Mouse (Mus musculus): ENCODE measurements around the gene Ggct. TPM values are rescaled to one million over a fixed set of nuclear protein-coding genes. Genes with fewer than 3 reads are reported as not detected.

Gene Ggct
- total and polyA plus RNA-seq, 2 experiments: 6.2 to 8.7 TPM

- H3K27me3 ChIP-seq (ENCODE audit: control insufficient read depth, insufficient read depth, low read length): no peaks in the 10 kb centered on the region
- no peak overlapping the region for H3K9ac ChIP-seq (ENCODE audit: low read depth, low read length)
- peak; percentile 62 for DNase-seq (ENCODE audit: extremely low read depth, low read depth, low spot score)
These were observed 18.2 kb downstream of the Ggct start for GRCm38 (mm10) chr6:54974501-54974900.

GRCm38 (mm10) chr6:54972929-54973211 is 19.9 kb downstream of the Ggct start:
- no peak for DNase-seq (ENCODE audit: extremely low read depth, low read depth, low spot score)
- H3K79me2 ChIP-seq (ENCODE audit: control insufficient read depth, insufficient read depth, low read length): peaks cover 10% of the 10 kb centered on the region
- no peaks in the 10 kb centered on the region for H3K36me3 ChIP-seq (ENCODE audit: control insufficient read depth, insufficient read depth, low read length)
- H3K27me3 ChIP-seq (ENCODE audit: control insufficient read depth, insufficient read depth, low read length): no peaks in the 10 kb centered on the region
- H3K4me3 ChIP-seq (ENCODE audit: insufficient read depth, low read depth, low read length): peak overlapping the region; percentile 81
- under 1% methylated on average over 5 of the region's 5 CpGs for WGBS
- H3K4me1 ChIP-seq (ENCODE audit: control insufficient read depth, insufficient read depth, low read length): peaks cover 12% of the 10 kb centered on the region
- peak overlapping the region; percentile 91 for H3K27ac ChIP-seq (replicated peaks; ENCODE audit: insufficient read depth, low read depth, low read length)
- peak overlapping the region; percentile 17 for H3K9ac ChIP-seq (ENCODE audit: low read depth, low read length)
- TF ChIP-seq CTCF (IDR thresholded peaks at IDR 0.05; ENCODE audit: low read depth, low read length): no peak; the same call in 1 of the 2 replicates
- no peak for TF ChIP-seq POLR2A (IDR thresholded peaks at IDR 0.05; ENCODE audit: extremely low read depth, insufficient read depth, low read length)

More at GRCm38 (mm10) chr6:54974501-54974900, 18.2 kb downstream of the Ggct start:
- peaks cover 9% of the 10 kb centered on the region; the same call in 1 of the 2 replicates for H3K4me1 ChIP-seq (ENCODE audit: control insufficient read depth, insufficient read depth, low read length)
- H3K27ac ChIP-seq (replicated peaks; ENCODE audit: insufficient read depth, low read depth, low read length): no peak overlapping the region
- H3K36me3 ChIP-seq (ENCODE audit: control insufficient read depth, insufficient read depth, low read length): no peaks in the 10 kb centered on the region
- H3K79me2 ChIP-seq (ENCODE audit: control insufficient read depth, insufficient read depth, low read length): peaks cover 3% of the 10 kb centered on the region; the same call in 1 of the 2 replicates
- no peak overlapping the region for H3K4me3 ChIP-seq (ENCODE audit: insufficient read depth, low read depth, low read length)
- TF ChIP-seq CTCF (IDR thresholded peaks at IDR 0.05; ENCODE audit: low read depth, low read length) (peak; percentile 77), POLR2A (IDR thresholded peaks at IDR 0.05; ENCODE audit: extremely low read depth, insufficient read depth, low read length) (no peak)
- 58% methylated on average over 5 of the region's 5 CpGs for WGBS

GRCm38 (mm10) chr6:54972111-54972928 is 20.4 kb downstream of the Ggct start, which contains the start of gene Nod1:
TSS of gene Nod1 (minus strand) at chr6:54972612.
- H3K27me3 ChIP-seq (ENCODE audit: control insufficient read depth, insufficient read depth, low read length): no peaks in the 10 kb centered on the region
- peaks cover 14% of the 10 kb centered on the region for H3K4me1 ChIP-seq (ENCODE audit: control insufficient read depth, insufficient read depth, low read length)
- H3K4me3 ChIP-seq (ENCODE audit: insufficient read depth, low read depth, low read length): peak within 1 kb of the TSS; percentile 81
- peak; percentile 77 for DNase-seq (ENCODE audit: extremely low read depth, low read depth, low spot score)
- H3K36me3 ChIP-seq (ENCODE audit: control insufficient read depth, insufficient read depth, low read length): no peaks in the 10 kb centered on the region
- 0 out of 2 replicates have a peak, but pooled peaks have one; percentile 2 for TF ChIP-seq CTCF (IDR thresholded peaks at IDR 0.05; ENCODE audit: low read depth, low read length)
- peak; percentile 81; the same call in 1 of the 2 replicates for TF ChIP-seq POLR2A (IDR thresholded peaks at IDR 0.05; ENCODE audit: extremely low read depth, insufficient read depth, low read length)
- H3K27ac ChIP-seq (replicated peaks; ENCODE audit: insufficient read depth, low read depth, low read length): peak within 1 kb of the TSS; percentile 91
- peak within 1 kb of the TSS; percentile 97 for H3K9ac ChIP-seq (ENCODE audit: low read depth, low read length)
- H3K79me2 ChIP-seq (ENCODE audit: control insufficient read depth, insufficient read depth, low read length): peaks cover 13% of the 10 kb centered on the region
- 1% methylated on average over 53 of the region's 53 CpGs for WGBS

- peak overlapping the region; percentile 91 for H3K27ac ChIP-seq (replicated peaks; ENCODE audit: insufficient read depth, low read depth, low read length)
- WGBS: 4% methylated on average over 8 of the region's 8 CpGs
- H3K36me3 ChIP-seq (ENCODE audit: control insufficient read depth, insufficient read depth, low read length): no peaks in the 10 kb centered on the region
- H3K4me1 ChIP-seq (ENCODE audit: control insufficient read depth, insufficient read depth, low read length): peaks cover 14% of the 10 kb centered on the region
- no peak for TF ChIP-seq POLR2A (IDR thresholded peaks at IDR 0.05; ENCODE audit: extremely low read depth, insufficient read depth, low read length)
- TF ChIP-seq CTCF (IDR thresholded peaks at IDR 0.05; ENCODE audit: low read depth, low read length): no peak
- H3K79me2 ChIP-seq (ENCODE audit: control insufficient read depth, insufficient read depth, low read length): peaks cover 18% of the 10 kb centered on the region
- peak; percentile 84 for DNase-seq (ENCODE audit: extremely low read depth, low read depth, low spot score)
- peak overlapping the region; percentile 81 for H3K4me3 ChIP-seq (ENCODE audit: insufficient read depth, low read depth, low read length)
- H3K9ac ChIP-seq (ENCODE audit: low read depth, low read length): peak overlapping the region; percentile 97
- no peaks in the 10 kb centered on the region for H3K27me3 ChIP-seq (ENCODE audit: control insufficient read depth, insufficient read depth, low read length)
These were observed 21.0 kb downstream of the Ggct start for GRCm38 (mm10) chr6:54971731-54972110.

- no peaks in the 10 kb centered on the region for H3K27me3 ChIP-seq (ENCODE audit: control insufficient read depth, insufficient read depth, low read length)
- peaks cover 14% of the 10 kb centered on the region for H3K4me1 ChIP-seq (ENCODE audit: control insufficient read depth, insufficient read depth, low read length)
- DNase-seq (ENCODE audit: extremely low read depth, low read depth, low spot score): no peak
- no peaks in the 10 kb centered on the region for H3K36me3 ChIP-seq (ENCODE audit: control insufficient read depth, insufficient read depth, low read length)
- 63% methylated on average over 9 of the region's 9 CpGs for WGBS
- peaks cover 23% of the 10 kb centered on the region for H3K79me2 ChIP-seq (ENCODE audit: control insufficient read depth, insufficient read depth, low read length)
- no peak overlapping the region for H3K27ac ChIP-seq (replicated peaks; ENCODE audit: insufficient read depth, low read depth, low read length)
- peak overlapping the region; percentile 34 for H3K4me3 ChIP-seq (ENCODE audit: insufficient read depth, low read depth, low read length)
- TF ChIP-seq POLR2A (IDR thresholded peaks at IDR 0.05; ENCODE audit: extremely low read depth, insufficient read depth, low read length): no peak
- TF ChIP-seq CTCF (IDR thresholded peaks at IDR 0.05; ENCODE audit: low read depth, low read length): no peak
- H3K9ac ChIP-seq (ENCODE audit: low read depth, low read length): no peak overlapping the region
These were observed 22.2 kb downstream of the Ggct start for GRCm38 (mm10) chr6:54970506-54970905.

GRCm38 (mm10) chr6:54969801-54970200 is 22.9 kb downstream of the Ggct start:
- peak; percentile 10 for DNase-seq (ENCODE audit: extremely low read depth, low read depth, low spot score)
- peaks cover 14% of the 10 kb centered on the region for H3K4me1 ChIP-seq (ENCODE audit: control insufficient read depth, insufficient read depth, low read length)
- 19% methylated on average over 2 of the region's 2 CpGs for WGBS
- TF ChIP-seq CTCF (IDR thresholded peaks at IDR 0.05; ENCODE audit: low read depth, low read length) (no peak), POLR2A (IDR thresholded peaks at IDR 0.05; ENCODE audit: extremely low read depth, insufficient read depth, low read length) (no peak)
- H3K9ac ChIP-seq (ENCODE audit: low read depth, low read length): no peak overlapping the region
- no peaks in the 10 kb centered on the region for H3K36me3 ChIP-seq (ENCODE audit: control insufficient read depth, insufficient read depth, low read length)
- H3K27me3 ChIP-seq (ENCODE audit: control insufficient read depth, insufficient read depth, low read length): no peaks in the 10 kb centered on the region
- H3K27ac ChIP-seq (replicated peaks; ENCODE audit: insufficient read depth, low read depth, low read length): no peak overlapping the region
- H3K79me2 ChIP-seq (ENCODE audit: control insufficient read depth, insufficient read depth, low read length): peaks cover 30% of the 10 kb centered on the region
- H3K4me3 ChIP-seq (ENCODE audit: insufficient read depth, low read depth, low read length): peak overlapping the region; percentile 34; the same call in 1 of the 2 replicates
